Mouse (Mus musculus) ES-E14 (cell line): ENCODE data around the gene Plcl1. TPM values are rescaled to one million over a fixed set of nuclear protein-coding genes. Genes with fewer than 3 reads are reported as not detected.

ENCODE experiments used
- DNase-seq: peaks from one replicate; pipeline ENCODE4 v3.0.0-alpha.2; 2013; ENCODE audit warnings: low read depth, low spot score
- H3K27ac ChIP-seq: 2 replicates; pipeline ENCODE4 v1.5.1; 2012; ENCODE audit warnings: low read depth, mild to moderate bottlenecking, low read length, moderate library complexity, mixed read lengths; ENCODE audit not compliant: poor library complexity, insufficient read depth, severe bottlenecking
- H3K36me3 ChIP-seq: 2 replicates; pipeline ENCODE4 v1.6.1; 2012; ENCODE audit warnings: mild to moderate bottlenecking, low read length, moderate library complexity, mixed read lengths; ENCODE audit not compliant: control insufficient read depth, poor library complexity, insufficient read depth, severe bottlenecking
- H3K4me1 ChIP-seq, 2 experiments: fragments of 150-350 bp in 1 of 2; sonication (generic) in 1 of 2; 2 replicates each; pipeline ENCODE4 v1.6.1; 2012; ENCODE audit warnings: low read length in 2 of 2, mild to moderate bottlenecking in 1 of 2, mixed read lengths in 1 of 2; ENCODE audit not compliant: control insufficient read depth in 2 of 2, insufficient read depth in 2 of 2, poor library complexity in 1 of 2
- H3K4me3 ChIP-seq, 2 experiments: fragments of 150-350 bp in 1 of 2; sonication (generic) in 1 of 2; 2 replicates each; pipeline ENCODE4 v1.5.1; 2012; ENCODE audit warnings: low read length in 2 of 2, low read depth in 1 of 2, mild to moderate bottlenecking in 1 of 2, mixed read lengths in 1 of 2; ENCODE audit not compliant: insufficient read depth in 1 of 2, poor library complexity in 1 of 2, severe bottlenecking in 1 of 2
- H3K9ac ChIP-seq: 2 replicates; pipeline ENCODE4 v1.6.1; 2012; ENCODE audit warnings: low read depth, mild to moderate bottlenecking, low read length, mixed read lengths; ENCODE audit not compliant: poor library complexity, insufficient read depth, severe bottlenecking
- H3K9me3 ChIP-seq: fragments of 150-350 bp; sonication (generic); 2 replicates; pipeline ENCODE4 v1.6.1; 2012; ENCODE audit warnings: low read depth, mild to moderate bottlenecking, low read length; ENCODE audit not compliant: control insufficient read depth, insufficient read depth
- CHD2 ChIP-seq: IDR thresholded peaks from 2 replicates; pipeline ENCODE4 v1.6.1; 2014; ENCODE audit warnings: mild to moderate bottlenecking, low read depth, low read length, inconsistent platforms
- HCFC1 ChIP-seq: IDR thresholded peaks from 2 replicates; pipeline ENCODE4 v1.6.1; 2012; ENCODE audit warnings: low read length, inconsistent platforms, borderline replicate concordance; ENCODE audit not compliant: insufficient read depth
- MAFK ChIP-seq: IDR thresholded peaks from 2 replicates; pipeline ENCODE4 v1.6.1; 2014; ENCODE audit warnings: mild to moderate bottlenecking, low read depth, low read length, inconsistent platforms; ENCODE audit not compliant: insufficient read depth
- ZC3H11A ChIP-seq: IDR thresholded peaks from 2 replicates; pipeline ENCODE4 v1.6.1; 2012; ENCODE audit warnings: low read depth, mild to moderate bottlenecking, inconsistent platforms, low read length, borderline replicate concordance
- ZNF384 ChIP-seq: IDR thresholded peaks from 2 replicates; pipeline ENCODE4 v1.6.1; 2012; ENCODE audit warnings: low read depth, low read length, inconsistent platforms
- in situ Hi-C, 2 experiments: fragments of 600-800 bp; cut with MboI; formaldehyde crosslinking; loops; one replicate each; pipeline ENCODE4 v1.15.1; 2025; ENCODE audit warnings: low sequenced_read_pairs in 2 of 2, inconsistent platforms in 1 of 2; ENCODE audit not compliant: unreplicated experiment in 2 of 2
- total RNA-seq: library from RNA; depleted of rRNA; stranded (reverse); fragments of 300-350 nt; gene quantifications from 2 replicates; pipeline ENCODE4 v1.2.3, GENCODE M21; 2012

Gene Plcl1
- total RNA-seq, 1 experiment = 0.49 TPM

- H3K9me3 ChIP-seq = no peaks in the 10 kb centered on the region
- TF ChIP-seq ZNF384 (no peak), MAFK (no peak), HCFC1 (no peak), CHD2 (no peak), ZC3H11A (no peak)
- in situ Hi-C loops = loop anchor here (10.0 to 25.0 kb wide), 3 partner anchors 329 to 456 kb away; no protein-coding TSS in a partner anchor
- H3K9ac ChIP-seq = no peak overlapping the region
- no peak for DNase-seq
- no peaks in the 10 kb centered on the region for H3K36me3 ChIP-seq
- no peaks in the 10 kb centered on the region for H3K4me1 ChIP-seq
- H3K4me3 ChIP-seq = peak overlapping the region; percentile 55 to 65
- no peak overlapping the region for H3K27ac ChIP-seq
These were observed 297 bp downstream of the Plcl1 start for GRCm38 (mm10) chr1:55406023-55406413.

- TF ChIP-seq ZC3H11A = no peak
- no peak for DNase-seq
- in situ Hi-C loops = loop anchor here (10.0 to 25.0 kb wide), 3 partner anchors 328 to 456 kb away; no protein-coding TSS in a partner anchor
- Histone ChIP-seq H3K9ac (no peak overlapping the region), H3K36me3 (no peaks in the 10 kb centered on the region), H3K4me1 (no peaks in the 10 kb centered on the region), H3K9me3 (no peaks in the 10 kb centered on the region), H3K4me3 (peak overlapping the region; percentile 55 to 65), H3K27ac (no peak overlapping the region)
These were observed 1.0 kb downstream of the Plcl1 start for GRCm38 (mm10) chr1:55406531-55407375.

GRCm38 (mm10) chr1:55410670-55411069 lies 4.9 kb downstream of the Plcl1 start:
- H3K4me3 ChIP-seq = no peak overlapping the region
- no peaks in the 10 kb centered on the region for H3K4me1 ChIP-seq
- no peak for DNase-seq
- no peaks in the 10 kb centered on the region for H3K9me3 ChIP-seq
- no peak for TF ChIP-seq ZNF384
- in situ Hi-C loops = loop anchor here (25.0 kb wide), 2 partner anchors 327 to 452 kb away; no protein-coding TSS in a partner anchor
- no peak overlapping the region for H3K27ac ChIP-seq
- no peak overlapping the region for H3K9ac ChIP-seq
- no peaks in the 10 kb centered on the region for H3K36me3 ChIP-seq

GRCm38 (mm10) chr1:55411079-55411478 lies 5.4 kb downstream of the Plcl1 start:
- Histone ChIP-seq H3K4me3 (no peak overlapping the region), H3K36me3 (no peaks in the 10 kb centered on the region), H3K4me1 (no peaks in the 10 kb centered on the region), H3K9ac (no peak overlapping the region), H3K27ac (no peak overlapping the region), H3K9me3 (no peaks in the 10 kb centered on the region)
- TF ChIP-seq CHD2 (no peak), HCFC1 (no peak)
- DNase-seq = no peak
- in situ Hi-C loops = loop anchor here (25.0 kb wide), 2 partner anchors 326 to 451 kb away; no protein-coding TSS in a partner anchor

GRCm38 (mm10) chr1:55412569-55412968 lies 6.8 kb downstream of the Plcl1 start:
- no peak overlapping the region for H3K4me3 ChIP-seq

More at GRCm38 (mm10) chr1:55412569-55412968, 6.8 kb downstream of the Plcl1 start:
- no peak overlapping the region for H3K9ac ChIP-seq
- TF ChIP-seq CHD2 (no peak), MAFK (no peak), ZNF384 (no peak), HCFC1 (no peak), ZC3H11A (no peak)
- no peak overlapping the region for H3K27ac ChIP-seq
- no peaks in the 10 kb centered on the region for H3K4me1 ChIP-seq
- no peaks in the 10 kb centered on the region for H3K36me3 ChIP-seq
- no peak for DNase-seq
- in situ Hi-C loops = loop anchor here (25.0 kb wide), 2 partner anchors 325 to 450 kb away; no protein-coding TSS in a partner anchor
- no peaks in the 10 kb centered on the region for H3K9me3 ChIP-seq
